Mouse (Mus musculus) layer of hippocampus, adult 11-12 months (tissue): Measurements from ENCODE around the gene AF067063.
"Not testable (repeated sequence)": the region's sequence is repeated elsewhere in the genome, so short reads cannot be mapped to it uniquely, and the experiment has no call there.

ENCODE experiments used
- DNase-seq: peaks from one replicate; pipeline ENCODE4 v3.0.0; 2022; ENCODE audit warnings: low spot score

AF067063 gene

DNA sequence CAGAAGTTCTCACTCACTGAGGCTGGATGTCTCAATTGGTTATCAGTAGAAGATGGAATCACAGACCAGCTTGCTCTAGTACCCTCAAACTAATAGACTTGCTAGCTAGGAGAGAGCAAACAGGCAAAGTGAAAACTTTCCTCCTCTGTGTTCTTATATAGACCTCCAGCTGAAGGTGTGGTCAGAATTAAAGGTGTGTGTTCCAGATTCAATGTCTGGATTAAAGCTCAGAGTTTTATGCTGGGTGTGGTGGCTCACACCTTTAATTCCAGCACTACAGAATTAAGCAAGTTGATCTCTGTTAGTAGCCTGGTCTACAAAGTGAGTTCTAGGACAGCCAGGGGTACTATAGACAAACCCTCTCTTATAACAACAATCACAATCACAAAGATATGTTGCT is at the start of gene AF067063:
Gene AF067063, minus strand, starts transcription at position 101 of the 400 bp plus-strand sequence.
- DNase-seq: not testable (repeated sequence)

DNA sequence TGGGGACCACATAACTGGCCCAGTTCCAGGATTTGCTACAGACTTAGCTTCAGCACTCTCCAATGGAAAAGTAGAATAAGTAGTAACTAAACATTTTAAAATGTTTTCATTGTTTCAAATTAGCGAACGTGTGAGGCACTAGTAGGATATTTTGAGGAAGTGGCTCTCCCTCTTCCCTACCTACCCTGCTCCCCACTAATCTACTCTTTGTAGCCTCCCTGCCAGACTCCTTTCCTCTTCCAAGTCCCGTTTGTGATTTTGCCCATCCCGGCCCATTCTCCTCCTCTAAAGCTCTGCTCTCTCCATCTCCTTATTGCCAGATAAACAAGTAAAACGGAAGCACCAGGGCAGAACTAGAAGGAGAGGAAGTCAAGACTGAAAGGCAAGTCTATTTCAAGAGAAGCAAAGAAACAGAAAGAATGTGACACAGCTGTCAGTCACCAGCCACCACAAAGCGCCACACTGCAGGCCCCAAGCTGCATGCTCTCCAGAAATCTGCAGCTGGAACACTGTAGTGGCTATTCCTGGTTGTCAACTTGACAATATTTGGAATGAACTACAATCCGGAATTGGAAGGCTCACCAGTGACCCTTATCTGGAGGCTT is 34.5 kb upstream of the AF067063 start:
- DNase-seq: not testable (repeated sequence)

DNA sequence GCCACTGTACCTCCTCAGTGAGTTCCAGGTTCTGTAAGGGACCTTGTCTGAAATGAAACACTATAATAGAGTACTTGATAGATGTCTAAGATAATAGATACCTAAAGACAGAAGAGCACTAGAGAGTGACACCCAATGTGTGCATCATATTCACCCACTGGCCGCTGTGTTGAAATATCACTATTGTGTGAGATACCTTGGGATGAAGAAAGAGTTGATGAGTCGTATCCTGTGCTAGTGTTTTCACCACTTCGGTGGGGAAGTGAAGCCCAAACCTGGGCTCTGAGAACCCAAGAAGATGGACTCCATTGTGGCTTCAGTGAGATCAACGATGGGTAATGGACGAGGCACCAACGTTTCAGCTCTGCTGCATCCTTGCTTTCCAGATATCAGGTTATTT is 32.4 kb upstream of the AF067063 start:
- not testable (repeated sequence) for DNase-seq

DNA sequence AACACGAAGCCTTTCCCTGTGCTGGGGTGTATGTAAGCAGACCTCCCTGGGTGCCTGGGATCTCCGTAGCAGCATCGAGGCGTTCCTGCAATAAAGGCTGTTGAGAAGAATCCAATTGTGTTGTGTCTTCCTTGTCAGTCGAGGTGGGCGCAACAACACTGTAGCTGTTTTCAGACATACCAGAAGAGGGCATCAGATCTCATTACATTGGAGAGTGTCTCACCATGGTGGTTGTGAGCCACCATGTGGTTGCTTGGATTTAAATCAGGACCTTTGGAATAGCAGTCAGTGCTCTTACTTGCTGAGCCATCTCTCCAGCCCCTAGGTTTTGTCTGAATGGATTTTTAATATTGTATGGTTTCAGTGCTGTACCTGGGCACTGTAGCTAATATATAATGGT is 10.0 kb upstream of the AF067063 start:
- DNase-seq: not testable (repeated sequence)

DNA sequence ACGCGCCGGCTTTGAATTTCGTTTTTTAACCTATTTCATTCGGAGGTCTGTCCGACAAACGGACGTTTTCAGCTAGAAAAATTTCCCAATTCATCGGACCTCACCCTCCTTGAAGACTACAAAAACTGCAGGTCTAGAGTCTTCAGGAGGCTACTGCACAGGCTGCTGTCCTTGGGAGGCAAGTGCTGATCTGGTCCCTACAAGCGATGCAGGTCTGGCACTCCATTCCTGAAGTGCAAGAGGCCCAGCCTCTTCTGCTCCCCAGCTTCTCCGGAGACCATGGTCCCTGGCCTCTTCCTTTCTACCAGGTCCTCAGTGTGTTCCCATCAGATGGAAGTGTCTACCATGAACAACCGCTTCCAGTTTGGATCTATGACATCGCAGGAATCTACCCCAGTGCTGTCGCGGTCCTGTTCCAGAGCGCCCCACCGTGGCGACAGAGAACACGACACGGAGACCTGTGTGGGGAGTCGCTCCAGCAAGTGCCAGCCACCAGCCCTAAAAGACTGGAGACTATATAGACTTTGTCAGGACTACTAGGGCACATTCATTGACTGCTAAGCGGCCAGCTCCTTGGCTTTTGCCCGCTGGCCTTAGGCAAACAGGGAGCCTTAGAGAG is 7.8 kb upstream of the AF067063 start:
- peak; percentile 34 for DNase-seq

DNA sequence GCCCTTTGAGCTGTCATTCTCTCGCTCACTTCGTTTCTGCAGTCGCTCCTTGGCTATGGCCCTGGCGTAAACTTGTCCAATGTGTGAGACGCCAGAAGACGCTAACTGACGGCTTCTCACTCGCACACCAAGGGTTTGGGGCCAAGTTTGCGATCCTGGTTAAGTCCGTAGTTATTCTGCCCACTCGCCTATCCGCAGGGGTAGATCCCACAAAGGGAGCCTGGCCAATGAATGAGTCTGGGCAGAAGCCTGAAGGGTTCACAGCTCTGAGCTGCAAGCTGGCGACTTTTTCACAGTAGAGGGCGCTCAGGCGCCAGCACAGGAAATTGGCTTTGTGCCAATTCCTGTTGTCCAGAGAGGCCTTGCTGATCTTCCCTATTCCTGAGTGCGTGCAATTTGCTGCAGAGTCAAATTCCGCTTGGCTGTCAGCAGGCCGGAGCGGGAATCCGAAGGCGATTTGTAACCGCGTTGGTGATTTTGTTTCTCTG is 6.4 kb upstream of the AF067063 start:
- DNase-seq: peak; percentile 4

DNA sequence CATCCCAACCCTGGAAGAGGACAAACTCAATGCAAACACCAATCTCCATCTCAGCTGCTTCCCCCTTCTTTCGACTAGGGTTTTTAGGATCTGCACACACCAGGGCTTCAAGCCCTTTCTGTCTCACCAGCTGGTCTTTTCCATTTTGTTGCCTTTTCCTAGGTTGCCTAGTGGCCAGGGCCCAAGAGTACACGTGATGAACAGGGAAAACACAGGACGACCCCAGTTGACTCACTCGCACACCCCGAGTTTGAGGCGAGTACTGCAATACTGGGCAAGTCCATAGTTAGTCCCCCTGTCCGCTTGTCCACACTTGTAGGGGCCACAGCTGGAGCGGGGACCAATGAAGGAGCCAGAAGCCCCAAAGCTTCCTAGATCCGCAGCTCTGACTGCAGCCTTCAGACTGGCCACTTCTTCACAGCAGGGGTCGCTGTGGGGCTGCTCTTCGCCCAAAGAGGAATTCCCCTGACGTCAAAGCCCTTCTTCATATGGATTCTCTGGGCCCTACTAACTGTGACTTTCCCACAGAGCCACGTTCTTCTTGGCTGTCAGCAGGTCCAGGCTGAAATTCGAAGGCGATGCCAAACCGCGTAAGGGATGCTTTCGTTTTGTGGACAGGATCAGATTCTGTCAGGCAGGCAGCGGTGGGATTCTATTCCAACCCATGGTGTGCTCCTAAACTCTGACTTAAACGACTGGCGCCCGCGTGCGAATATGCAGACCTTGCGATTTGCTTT is 5.5 kb upstream of the AF067063 start, which contains the start of gene D13Ertd608e:
Gene D13Ertd608e, plus strand, starts transcription at position 687 of the 737 bp plus-strand sequence.
- peak; percentile 29 for DNase-seq

DNA sequence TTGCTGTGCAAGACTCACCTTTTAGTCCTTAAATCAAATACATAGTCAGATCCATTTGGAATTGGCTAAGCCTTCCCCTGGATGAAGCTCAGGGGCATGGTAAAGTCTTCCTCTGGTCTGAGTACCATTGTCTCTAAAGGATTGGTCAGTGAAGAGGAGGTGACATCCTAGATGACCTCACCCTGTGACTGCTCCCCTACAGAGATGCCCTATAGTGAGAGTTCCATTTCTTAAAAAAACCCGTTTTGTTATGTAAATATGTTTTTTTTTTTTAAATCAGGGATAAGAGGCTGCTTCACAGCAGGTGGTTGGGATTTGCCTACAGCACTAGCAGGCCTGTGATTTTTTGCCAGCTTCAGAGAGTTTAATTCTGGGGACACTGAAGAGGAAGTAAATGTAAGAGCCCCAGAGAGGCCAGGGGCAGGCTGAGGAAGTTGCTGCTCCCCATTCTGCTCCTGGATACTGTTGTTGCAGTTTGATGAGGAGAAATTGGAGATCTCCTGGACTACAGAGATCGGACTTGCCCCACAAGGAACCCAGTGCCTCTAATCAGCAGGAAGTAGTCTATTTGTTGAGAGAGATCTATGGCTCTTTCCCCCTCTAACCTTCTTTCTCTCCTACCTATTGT is 12.3 kb downstream of the AF067063 start:
- DNase-seq: no peak

DNA sequence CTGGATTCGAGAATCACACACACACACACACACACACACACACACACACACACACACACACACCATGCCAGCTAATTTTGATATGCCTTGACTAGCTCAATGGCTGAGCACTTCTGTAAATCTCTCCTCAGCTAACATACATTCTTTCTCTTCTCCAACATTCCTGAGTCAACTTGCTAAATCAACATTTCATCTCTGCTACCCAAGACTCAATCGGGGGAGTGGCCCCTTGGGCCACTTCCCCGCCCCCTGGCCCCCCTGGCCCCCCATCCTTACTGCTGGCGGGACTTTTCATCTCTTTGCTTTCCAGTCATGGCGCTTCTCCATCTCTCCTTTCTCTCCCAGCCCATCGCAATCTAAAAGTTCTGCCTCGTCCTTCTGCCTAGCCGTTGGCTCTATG is 13.2 kb downstream of the AF067063 start:
- no peak for DNase-seq

DNA sequence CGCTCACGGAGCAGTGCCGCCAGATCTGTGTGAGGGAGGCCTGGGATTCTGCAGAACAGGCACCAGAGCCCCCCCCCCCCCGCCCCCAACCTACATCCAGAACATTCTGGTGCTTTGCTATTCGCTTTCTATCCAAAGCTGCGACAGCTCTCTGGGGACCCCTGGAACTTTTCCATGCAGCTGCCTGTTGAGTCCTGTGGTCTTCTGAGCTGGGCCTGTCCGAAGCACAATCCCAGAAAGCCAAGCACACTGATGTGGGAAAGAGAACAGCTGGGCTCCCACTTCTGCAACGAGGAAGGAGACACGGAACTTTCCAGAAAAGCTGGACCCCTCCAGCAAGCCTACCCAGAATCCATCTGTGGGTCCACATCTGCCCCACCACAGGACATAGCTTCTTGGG is 20.0 kb downstream of the AF067063 start:
- no peak for DNase-seq

DNA sequence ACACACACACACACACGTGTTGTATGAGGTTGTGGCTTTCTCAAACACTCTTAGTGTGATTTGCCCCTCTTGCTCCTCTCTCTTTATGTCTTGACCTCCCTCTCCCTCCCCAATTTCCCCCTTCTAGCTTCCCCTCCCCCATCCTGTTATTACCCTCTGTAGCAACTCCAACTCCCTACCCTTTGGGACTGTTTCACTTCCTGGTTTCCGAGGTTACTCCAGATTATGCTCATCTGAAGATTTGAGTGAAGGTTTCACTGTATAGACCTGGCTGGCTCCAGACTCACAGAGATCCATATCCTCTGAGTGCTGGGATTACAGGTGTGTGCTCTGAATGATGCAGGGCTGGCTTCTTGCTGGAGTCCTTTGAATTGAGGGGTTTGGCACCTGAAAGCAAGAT is 21.1 kb downstream of the AF067063 start:
- DNase-seq: no peak

DNA sequence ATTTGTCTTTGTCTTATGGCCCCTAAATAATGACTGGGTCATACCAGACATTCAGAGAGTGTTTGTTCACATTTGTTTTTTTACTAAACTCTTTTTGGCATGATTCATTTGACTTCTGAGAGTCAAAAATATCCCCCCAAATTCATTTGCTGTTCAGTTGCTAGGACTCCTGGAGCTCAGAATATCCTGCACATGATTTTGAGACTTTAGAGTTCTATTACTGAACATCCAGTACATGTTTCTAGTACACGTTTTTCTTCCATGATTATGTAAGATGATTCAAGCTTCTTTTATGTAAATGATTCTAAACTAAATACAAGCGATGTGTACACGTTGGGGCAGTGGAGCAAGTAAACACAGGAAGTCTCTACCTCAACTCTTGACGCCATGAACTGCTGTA is 32.4 kb downstream of the AF067063 start:
- no peak for DNase-seq

DNA sequence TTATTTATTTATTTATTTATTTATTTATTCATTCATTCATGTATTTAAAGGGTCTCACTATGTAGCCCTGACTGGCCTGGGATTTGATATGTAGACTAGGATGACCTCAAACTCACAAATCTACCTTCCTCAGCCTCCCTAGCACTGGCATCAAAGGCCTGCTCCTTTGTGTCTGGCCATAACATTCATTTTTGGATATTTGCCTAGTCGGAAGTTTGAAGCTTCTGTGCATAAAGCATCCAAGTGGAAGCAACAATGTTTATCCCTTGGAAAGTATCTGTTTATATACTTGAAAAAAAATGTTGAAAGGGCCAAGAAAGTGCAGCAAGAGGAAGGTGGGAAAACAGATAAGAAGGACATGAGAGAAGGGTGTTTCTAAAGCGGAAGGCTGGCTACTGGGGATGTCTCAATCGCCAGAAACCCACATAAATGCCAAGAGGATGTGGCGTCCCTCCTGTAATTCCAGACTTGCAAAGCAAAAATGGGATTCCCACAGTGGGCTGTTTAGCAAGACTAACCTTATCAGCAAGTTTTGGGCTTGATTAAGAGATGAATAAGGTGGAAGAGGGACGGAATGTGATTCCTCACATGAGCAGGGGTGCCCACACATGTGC is 37.1 kb downstream of the AF067063 start:
- no peak for DNase-seq

DNA sequence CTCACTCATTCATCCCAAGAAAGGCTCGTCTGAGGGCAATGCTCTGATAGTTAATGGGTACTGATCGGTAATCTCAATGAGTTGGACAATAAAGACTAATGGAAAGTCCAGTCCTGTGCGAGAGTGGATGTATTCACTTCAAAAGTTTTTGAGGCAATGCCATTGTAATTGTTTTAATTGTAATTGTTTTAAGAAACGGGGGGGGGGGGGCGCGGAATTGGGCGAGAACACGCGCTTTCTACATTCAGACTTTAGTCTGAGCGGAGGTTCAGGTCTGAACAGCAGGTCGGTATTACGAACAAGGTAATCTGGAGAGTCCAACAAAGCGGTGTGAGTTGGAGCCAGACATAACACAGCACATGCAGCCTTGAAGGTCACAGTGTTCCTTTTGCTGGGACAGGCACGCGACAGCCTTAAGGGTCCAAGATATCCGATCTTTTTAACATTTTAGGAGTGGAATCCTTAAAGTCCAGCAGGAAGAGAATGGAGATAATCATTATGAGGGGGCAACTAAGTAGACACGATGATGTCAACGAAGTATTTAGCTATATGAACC is 38.4 kb downstream of the AF067063 start:
- DNase-seq: no peak

DNA sequence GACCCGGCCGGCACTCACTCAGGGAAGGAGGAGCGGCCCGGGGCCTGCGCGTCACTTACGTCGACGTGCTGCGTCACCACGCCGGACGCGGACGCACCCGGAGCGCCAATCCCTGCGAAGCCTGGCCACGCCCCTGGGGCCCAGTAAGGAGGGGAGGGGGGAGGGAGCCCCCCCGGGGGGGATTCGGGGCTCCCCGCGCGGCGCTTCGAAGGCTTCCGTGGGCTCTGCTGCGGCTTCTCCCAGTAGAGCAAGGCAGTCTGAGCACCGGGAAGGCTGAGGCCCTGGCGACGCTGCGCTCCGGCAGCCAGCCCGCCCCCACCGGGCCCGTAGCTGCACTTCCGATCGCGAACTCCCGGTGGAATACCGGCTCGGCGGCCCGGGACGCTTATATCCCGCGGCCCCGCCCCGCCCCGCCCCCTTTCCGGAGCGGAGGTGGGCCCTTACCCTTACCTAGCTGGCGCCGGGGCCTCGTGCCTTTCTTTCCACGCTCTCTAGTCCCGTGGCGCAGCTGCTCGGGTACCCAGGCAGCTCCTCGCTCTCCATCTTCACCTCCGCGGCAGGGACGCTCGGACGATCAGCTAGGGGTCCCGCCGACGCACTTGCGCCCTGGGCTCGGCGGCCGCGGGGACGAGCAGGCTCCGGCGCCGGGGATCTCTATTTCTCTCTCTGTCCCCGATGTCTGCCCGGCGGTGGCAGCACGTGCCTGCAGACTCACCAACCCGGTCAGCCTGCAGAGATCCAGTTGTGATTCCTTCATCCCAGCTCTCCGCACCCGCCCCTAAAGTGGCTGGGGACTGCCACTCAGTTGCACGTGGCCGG is 39.0 kb downstream of the AF067063 start, which contains the start of gene Zfp131:
Gene Zfp131, minus strand, starts transcription at position 129 of the 819 bp plus-strand sequence.
- peak; percentile 94 for DNase-seq

DNA sequence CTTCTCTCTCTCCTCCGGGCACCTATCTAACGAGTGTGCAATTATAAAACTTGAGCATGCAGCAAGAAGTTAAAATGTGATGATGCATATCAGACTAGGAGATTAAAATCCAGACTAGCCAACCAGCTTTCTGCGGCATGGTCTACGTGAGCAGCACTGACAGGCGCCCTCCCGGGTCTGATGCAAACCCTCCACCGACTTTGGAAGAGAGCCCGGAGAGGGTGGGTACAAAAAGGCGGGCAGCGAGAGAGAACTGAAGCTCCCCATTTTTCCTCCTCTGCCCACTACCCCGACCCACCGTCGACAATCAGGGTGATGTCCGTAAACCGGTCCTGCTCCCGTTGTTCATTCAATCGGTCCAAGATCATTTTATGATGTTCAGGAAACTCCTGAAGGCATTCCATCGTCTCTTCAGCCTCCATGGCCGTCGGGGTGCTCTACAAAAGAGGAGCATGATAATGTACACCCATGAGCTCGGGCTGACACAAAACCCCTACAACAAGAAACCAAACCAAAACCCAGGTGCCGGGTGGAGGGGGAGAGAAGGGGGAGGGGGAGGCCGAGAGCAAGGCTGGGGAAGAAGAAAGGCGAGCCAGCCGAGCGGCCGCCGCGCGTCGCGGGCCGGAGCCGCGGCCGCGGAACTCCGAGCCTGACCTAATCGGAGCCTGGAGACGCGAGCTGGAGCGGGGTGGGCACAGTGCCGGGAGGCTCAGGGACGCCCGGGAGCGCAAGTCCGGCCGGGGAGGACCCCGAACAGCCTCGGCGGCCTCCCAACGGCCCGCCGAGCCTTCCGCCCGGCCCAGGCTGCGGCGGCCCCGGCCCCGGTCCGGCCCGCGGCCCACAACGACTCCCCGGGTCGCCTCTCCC is 39.9 kb downstream of the AF067063 start:
- DNase-seq: peak; percentile 66

DNA sequence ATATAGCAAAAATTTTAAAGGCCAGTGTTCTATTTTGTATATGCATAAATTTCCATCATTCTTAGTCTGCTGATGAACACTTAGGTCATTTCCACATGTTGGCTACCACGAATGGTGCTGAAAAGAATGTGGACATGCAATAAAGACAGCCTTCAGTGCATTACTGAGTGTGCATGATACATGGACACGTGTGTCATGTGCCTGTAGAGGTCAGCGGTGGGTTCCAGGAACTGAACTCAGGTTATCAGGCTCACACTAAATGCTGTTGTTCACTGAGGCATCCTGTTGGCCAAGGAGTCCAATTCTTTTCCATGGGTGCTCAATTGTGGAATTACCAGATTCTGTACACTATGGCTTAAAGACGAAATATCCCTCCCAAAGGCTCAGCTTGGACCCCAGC is 46.4 kb downstream of the AF067063 start:
- DNase-seq: no peak
